Mouse (Mus musculus): ENCODE data around the gene Brsk1. TPM values are rescaled to one million over a fixed set of nuclear protein-coding genes. Genes with fewer than 3 reads are reported as not detected.

Brsk1 gene
- total RNA-seq, 2 experiments from 2014 or later = 436 to 437 TPM

GRCm38 (mm10) chr7:4668506-4668905 lies 21.9 kb upstream of the Brsk1 start:
- DNase-seq (ENCODE audit: low spot score in 2 of 2) = no peak

- no peak for DNase-seq (ENCODE audit: low spot score in 2 of 2)
These were observed 21.2 kb upstream of the Brsk1 start for GRCm38 (mm10) chr7:4669156-4669555.

GRCm38 (mm10) chr7:4670655-4671255 lies 19.6 kb upstream of the Brsk1 start:
- no peak for DNase-seq (ENCODE audit: low spot score in 2 of 2)

GRCm38 (mm10) chr7:4671956-4672355 lies 18.4 kb upstream of the Brsk1 start:
- DNase-seq (ENCODE audit: low spot score in 2 of 2) = no peak

GRCm38 (mm10) chr7:4674114-4674731 lies 16.2 kb upstream of the Brsk1 start:
- no peak for DNase-seq (ENCODE audit: low spot score in 2 of 2)

- no peak for DNase-seq (ENCODE audit: low spot score in 2 of 2)
These were observed 15.2 kb upstream of the Brsk1 start for GRCm38 (mm10) chr7:4675200-4675599.

- no peak for DNase-seq (ENCODE audit: low spot score in 2 of 2)
These were observed 7.1 kb upstream of the Brsk1 start for GRCm38 (mm10) chr7:4683307-4683706.

GRCm38 (mm10) chr7:4684203-4684602 lies 6.2 kb upstream of the Brsk1 start:
- no peak for DNase-seq (ENCODE audit: low spot score in 2 of 2)

- peak; percentile 80 to 91 for DNase-seq (ENCODE audit: low spot score in 2 of 2)
These were observed 5.6 kb upstream of the Brsk1 start, which contains the start of gene Hspbp1 for GRCm38 (mm10) chr7:4684632-4685417. Gene Hspbp1, minus strand, starts transcription at chr7:4685068.

- peak in 1 of 2 experiments; percentile 54 for DNase-seq (ENCODE audit: low spot score in 2 of 2)
These were observed 698 bp downstream of the Brsk1 start for GRCm38 (mm10) chr7:4690951-4691653.

- no peak for DNase-seq (ENCODE audit: low spot score in 2 of 2)
These were observed 2.6 kb downstream of the Brsk1 start for GRCm38 (mm10) chr7:4693004-4693403.

- no peak for DNase-seq (ENCODE audit: low spot score in 2 of 2)
These were observed 11.9 kb downstream of the Brsk1 start for GRCm38 (mm10) chr7:4702334-4702733.

- no peak for DNase-seq (ENCODE audit: low spot score in 2 of 2)
These were observed 12.8 kb downstream of the Brsk1 start for GRCm38 (mm10) chr7:4703195-4703594.

- DNase-seq (ENCODE audit: low spot score in 2 of 2) = peak in 1 of 2 experiments; percentile 39
These were observed 14.7 kb downstream of the Brsk1 start for GRCm38 (mm10) chr7:4705098-4705497.

- no peak for DNase-seq (ENCODE audit: low spot score in 2 of 2)
These were observed 22.2 kb downstream of the Brsk1 start for GRCm38 (mm10) chr7:4712594-4712993.

- no peak for DNase-seq (ENCODE audit: low spot score in 2 of 2)
These were observed 26.6 kb downstream of the Brsk1 start for GRCm38 (mm10) chr7:4716955-4717354.

GRCm38 (mm10) chr7:4719276-4719675 lies 28.9 kb downstream of the Brsk1 start:
- no peak for DNase-seq (ENCODE audit: low spot score in 2 of 2)

GRCm38 (mm10) chr7:4723508-4723907 lies 33.1 kb downstream of the Brsk1 start:
- DNase-seq (ENCODE audit: low spot score in 2 of 2) = peak; percentile 42 to 63

GRCm38 (mm10) chr7:4724359-4724758 lies 34.0 kb downstream of the Brsk1 start:
- no peak for DNase-seq (ENCODE audit: low spot score in 2 of 2)

GRCm38 (mm10) chr7:4725169-4725568 lies 34.8 kb downstream of the Brsk1 start, which contains the start of gene Tmem150b:
Gene Tmem150b, minus strand, starts transcription at chr7:4725249.
- no peak for DNase-seq (ENCODE audit: low spot score in 2 of 2)

GRCm38 (mm10) chr7:4731090-4731489 lies 40.7 kb downstream of the Brsk1 start:
- no peak for DNase-seq (ENCODE audit: low spot score in 2 of 2)
